Mouse (Mus musculus): ENCODE results near the gene Ddx24. TPM values are rescaled to one million over a fixed set of nuclear protein-coding genes. Genes with fewer than 3 reads are reported as not detected.

Ddx24 gene
- total RNA-seq, 1 experiment from 2014 or later: 92.3 TPM

Other genes with a start within 250 kb of the Ddx24 start
- 2.1 and 2.3 TPM in 2 replicates for gene Prima1, start 183.7 kb downstream of the Ddx24 start, total RNA-seq (2021)
- gene Fam181a, start 114.9 kb downstream of the Ddx24 start, total RNA-seq (2021): not detected in 2 replicates
- 1.1 and 2.2 TPM in 2 replicates for gene Asb2, start 69.8 kb downstream of the Ddx24 start, total RNA-seq (2021)
- 3.1 and 3.7 TPM in 2 replicates for gene Otub2, start 37.1 kb downstream of the Ddx24 start, total RNA-seq (2021)
- gene 9330161L09Rik, start 18.0 kb downstream of the Ddx24 start, total RNA-seq (2021): 0.90 and 0.93 TPM in 2 replicates
- gene Ifi27, start 8.4 kb upstream of the Ddx24 start, total RNA-seq (2021): 1,163 and 1,199 TPM in 2 replicates
- gene Ifi27l2a, start 17.9 kb upstream of the Ddx24 start, total RNA-seq (2021): 15.4 and 19.7 TPM in 2 replicates
- not detected in 2 replicates for gene Ifi27l2b, start 31.4 kb upstream of the Ddx24 start, total RNA-seq (2021)
- 2.9 and 3.2 TPM in 2 replicates for gene Ppp4r4, start 106.5 kb upstream of the Ddx24 start, total RNA-seq (2021)
- gene Serpina10, start 205.6 kb upstream of the Ddx24 start, total RNA-seq (2021): 2.9 and 17.0 TPM in 2 replicates
- 5.4 and 113 TPM in 2 replicates for gene Serpina6, start 231.4 kb upstream of the Ddx24 start, total RNA-seq (2021)